Mouse (Mus musculus) T-helper 2 cell (primary cell): ENCODE data around the gene Acvrl1.
"Not testable (repeated sequence)": the region's sequence is repeated elsewhere in the genome, so short reads cannot be mapped to it uniquely, and the experiment has no call there.

Experiments used
- in situ Hi-C: fragments of 300-600 bp; cut with MboI, MseI; formaldehyde crosslinking; loops from one replicate; pipeline ENCODE4 v1.15.1; 2025; ENCODE audit warnings: high pct_unique_total_duplicates

The Acvrl1 gene

DNA sequence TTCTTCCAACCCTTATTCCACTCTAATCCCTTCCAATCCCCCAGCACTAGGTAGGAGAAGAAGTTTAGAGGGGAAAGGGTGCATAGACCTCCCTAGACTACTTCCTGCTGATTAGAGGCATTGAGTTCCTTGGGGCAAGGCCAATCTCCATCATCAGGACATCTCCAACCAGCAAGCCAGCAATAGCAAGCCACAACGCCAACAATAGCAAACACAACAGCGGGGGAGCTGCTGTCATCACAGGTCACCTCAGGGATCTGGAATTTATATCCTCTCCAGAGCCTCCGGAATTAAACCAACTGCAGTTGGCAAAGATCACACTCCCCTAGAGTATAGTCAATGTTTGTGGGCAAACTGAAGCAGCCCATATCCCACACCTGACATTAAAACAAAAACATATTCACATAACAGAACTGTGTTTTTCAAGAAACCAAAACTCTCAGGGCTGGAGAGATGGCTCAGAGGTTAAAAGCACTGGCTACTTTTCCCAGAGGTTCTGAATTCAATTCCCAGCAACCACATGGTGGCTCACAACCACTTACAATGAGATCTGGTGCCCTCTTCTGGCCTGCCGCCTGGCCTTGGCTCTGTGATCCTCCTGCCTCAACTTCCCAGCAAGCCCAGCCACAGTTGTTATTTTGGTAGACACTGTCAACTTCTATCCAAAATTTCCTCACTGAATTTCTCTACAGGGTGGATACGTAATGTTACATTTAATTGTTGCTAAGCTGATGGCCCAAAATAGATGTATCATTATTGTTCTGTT, 20.2 kb upstream of the Acvrl1 start:
- in situ Hi-C loops, result no loop called here

DNA sequence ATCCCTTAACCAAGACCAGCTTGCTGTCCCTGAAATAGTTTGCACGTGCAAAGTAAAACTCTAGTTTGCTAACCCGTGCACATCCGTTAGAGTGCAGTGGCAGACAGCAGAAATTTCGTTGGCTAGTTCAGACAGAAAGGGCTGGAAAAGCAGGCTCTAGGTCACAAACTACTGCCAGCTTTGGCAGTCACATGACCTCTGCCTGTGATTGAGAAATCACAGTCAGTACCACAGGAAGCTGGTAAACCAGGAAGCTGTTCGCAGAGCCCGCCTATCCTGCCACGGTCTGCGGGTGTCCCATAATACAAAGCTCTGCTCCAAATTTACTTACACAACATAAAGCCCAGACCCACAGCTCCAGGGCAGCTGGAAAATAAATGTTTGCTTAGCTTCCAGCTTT, 15.1 kb upstream of the Acvrl1 start:
- in situ Hi-C loops, result no loop called here

DNA sequence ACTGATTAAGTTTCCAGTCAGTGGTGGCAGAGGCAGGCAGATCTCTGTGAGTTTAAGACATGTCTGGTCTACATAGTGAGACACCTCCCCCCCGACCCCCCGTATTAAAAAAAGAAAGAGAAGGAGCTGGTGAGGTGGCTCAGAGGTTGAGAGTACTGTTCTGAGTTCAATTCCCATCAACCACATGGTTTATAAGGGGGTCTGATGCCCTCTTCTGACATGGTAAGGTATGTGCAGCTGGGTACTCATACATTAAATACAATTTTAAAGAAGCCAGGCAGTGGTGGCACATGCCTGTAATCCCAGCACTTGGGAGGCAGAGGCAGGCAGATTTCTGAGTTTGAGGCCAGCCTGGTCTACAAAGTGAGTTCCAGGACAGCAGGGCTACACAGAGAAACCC, 14.5 kb upstream of the Acvrl1 start:
- in situ Hi-C loops, result not testable (repeated sequence)

DNA sequence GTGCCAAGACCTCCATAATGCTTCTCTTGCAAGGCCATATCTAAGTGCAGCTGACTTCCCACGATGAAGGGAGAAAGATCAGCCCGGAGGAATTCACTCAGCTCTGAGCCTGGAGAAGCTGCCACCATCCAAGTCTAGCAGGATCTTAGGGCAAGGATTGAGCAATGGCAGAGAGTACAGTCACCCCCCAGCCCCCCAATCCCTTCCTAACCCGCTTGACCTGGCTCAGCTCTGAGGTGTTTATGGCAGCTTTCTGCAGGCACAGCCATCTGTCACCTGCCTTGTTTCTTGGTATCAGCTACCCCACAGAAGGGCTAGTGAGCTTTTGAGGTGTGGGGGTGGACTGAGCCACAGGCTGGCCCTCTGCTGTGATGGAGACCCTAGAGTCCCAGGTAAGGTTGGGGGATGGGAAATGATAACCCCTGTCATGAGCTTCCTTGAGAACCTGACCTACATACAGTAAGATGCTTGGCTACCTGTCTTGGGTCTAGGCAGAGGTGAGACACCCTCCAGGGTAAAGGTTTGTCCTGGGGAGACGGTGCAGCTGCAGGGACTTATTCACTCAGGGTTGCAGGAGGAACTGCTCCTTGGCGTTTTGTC, 12.7 kb upstream of the Acvrl1 start, which contains the start of gene Ankrd33:
TSS of gene Ankrd33 (plus strand) at position 245 of the 600 bp plus-strand sequence.
- in situ Hi-C loops, result no loop called here

DNA sequence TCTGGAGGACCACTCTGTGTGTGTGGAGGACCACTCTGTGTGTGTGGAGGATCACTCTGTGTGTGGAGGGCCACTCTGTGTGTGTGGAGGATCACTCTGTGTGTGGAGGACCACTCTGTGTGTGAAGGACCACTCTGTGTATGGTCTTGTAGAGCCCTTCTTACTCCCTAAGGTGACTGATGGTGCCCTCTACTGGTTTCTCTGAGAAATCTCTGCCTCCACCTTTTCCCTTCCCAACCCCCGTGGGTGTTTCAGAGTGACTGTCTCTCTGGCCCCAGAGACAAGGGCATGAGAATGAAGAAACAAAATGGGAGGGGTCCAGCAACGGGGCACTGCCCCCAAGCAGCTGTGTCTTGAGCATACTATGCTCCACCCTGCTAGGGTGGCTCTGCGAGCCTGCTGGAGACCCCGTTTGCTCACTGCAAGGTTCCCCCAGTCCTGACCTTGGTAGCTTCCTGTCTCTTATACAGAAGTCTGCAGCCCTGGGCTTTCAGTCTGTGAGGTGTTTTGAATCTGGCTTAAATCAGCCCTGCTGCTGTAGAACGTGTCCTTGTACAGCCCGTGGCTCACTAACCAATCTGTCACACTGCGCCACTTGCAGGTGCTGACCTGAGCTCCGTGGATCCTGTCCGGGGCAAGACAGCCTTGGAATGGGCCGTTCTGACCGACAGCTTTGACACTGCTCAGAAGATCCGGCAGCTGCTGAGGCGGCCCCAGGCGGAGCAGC, 9.8 kb upstream of the Acvrl1 start:
- in situ Hi-C loops, result no loop called here

DNA sequence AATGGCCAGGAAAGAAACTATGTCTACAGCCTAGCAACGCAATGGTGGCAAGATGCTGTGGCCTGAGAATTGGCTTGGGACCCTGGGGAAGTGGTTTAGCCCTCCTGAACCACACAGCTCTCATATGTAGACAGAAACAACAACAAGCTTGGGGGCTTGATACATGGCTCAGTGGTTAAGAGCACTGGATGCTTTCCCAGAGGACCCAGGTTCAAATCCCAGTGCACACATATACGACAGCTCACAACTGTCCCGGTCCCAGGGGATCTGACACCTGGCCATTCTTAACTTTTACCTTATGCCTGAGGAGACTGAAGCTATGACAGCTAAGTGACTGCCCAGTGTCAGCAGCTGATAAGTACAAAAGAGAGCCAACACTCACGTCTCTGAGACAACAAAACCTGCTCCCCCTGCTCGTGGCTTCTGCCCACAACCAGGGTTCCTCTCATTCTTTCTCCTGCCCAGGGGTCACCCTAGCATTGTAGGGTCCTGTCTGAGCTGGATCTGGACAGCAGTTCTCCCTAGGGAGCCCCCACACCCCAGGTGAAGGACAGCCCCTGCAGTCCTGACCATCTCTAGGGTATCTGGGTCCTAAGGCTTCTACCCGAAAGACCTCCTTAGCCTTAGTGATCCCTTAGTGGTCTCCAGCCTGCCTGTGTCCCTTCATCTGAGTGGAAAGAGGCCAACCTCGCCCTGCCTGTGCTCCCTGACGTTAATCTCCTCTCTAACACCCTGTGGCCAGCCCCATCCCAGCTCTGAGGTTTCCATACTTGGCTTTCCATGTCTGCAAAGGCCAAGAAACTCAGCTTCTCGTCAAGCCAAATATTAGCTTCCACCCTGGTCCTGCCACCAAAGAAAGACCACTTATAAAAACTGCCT, 6.7 kb upstream of the Acvrl1 start:
- in situ Hi-C loops, result no loop called here

DNA sequence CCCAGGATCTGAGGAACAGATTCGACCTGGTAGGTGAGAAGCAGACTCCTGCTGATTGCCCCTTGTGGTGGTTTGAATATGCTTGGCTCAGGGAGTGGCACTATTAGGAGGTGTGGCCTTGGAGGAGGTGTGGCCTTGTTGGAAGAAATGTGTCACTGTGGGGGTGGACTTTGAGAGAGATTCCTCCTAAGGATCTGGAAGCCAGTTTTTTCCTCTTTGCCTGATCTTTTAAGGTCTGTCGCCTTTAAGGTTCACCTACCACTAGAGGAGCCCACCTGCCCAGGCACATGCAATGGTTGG, 6.1 kb upstream of the Acvrl1 start:
- in situ Hi-C loops, result no loop called here

DNA sequence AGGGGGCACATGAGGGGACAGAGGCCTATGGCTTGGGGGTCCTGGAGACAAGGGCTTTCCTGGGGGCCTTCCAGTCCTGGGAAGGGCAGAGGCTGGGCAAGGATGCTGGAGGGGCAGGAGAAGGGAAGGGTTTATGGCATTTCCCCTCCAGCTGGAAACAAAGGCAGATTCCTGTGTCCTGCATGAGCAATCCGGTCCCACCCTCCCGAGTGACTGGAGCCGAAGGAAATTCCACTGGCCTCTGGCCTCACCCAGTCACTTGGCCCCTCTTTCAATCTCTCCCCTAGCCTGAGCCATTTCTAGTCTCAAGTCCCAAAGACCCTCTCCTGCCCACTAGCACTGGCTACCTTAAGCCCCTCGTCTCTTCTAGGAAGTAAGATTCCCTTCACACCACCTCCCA, 5.1 kb upstream of the Acvrl1 start:
- in situ Hi-C loops, result no loop called here

DNA sequence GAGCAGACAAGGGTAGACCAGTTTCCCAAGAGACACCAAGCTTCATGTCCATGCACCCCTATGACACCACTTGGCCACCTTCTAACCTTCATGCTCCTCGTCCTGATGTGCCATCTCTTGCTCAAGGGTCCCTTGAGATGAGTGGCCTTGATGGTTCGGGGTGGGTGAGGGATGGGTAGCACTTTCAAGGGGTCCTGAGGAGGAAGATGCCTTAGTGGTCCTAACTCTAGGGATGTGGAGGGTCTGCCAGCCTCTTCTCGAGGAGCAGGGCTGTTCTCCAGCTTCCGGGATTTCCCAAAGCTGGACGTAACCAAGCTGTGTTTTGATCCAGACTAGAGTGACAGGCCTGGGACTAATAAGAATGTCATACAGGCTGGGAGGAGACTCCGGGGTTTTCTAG, 2.8 kb upstream of the Acvrl1 start:
- in situ Hi-C loops, result no loop called here

DNA sequence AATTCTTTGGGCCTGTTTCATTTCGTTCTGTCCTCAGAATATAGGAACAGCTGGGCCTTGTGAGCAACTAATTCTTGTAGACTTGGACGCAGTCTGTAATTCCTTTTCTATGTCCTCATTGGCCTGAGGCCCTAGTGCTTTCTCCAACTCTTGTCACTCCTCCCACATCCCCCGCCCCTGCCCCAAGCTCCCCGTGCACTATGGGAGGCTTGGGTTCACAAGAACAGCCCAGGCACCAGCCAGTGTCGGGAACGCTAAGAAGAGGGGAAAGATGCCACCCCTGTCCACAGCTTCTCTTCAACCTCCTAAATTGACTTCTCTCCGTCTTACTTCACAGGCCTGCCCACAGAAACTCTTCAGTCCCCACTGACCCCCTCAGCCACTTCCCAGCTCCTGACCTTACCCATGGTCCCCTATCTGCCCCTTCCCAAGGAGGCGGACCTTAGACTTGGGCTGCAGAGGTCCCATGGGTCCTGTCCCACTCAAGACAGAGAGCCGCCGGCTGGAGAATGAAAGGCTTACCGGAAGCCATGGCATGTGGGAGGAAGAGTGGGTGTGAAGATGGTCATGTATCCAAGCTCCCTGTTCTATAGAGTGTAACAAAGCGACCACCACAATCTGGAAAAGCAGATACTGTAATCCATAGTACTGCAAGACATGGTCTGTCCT, 1.3 kb upstream of the Acvrl1 start:
- in situ Hi-C loops, result no loop called here

DNA sequence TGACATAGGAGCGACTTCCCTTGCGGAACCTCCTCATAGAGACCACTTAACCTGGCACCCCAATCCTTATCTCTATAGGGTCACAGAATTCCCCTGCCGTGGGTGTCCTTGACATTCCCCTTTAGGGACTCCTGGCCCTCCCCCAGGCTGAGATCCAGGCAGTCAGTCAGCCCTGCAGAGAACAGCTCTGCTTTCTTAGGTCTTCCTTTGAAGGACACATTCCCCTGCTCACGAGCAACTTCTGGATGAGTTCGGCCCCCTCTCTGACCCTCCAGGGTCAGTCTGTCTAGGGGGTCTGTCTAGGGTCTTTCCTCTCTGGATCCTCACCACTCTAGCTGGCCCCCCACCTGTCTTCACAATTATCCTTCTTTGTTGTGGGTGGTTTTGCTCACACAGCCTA, 1.1 kb downstream of the Acvrl1 start:
- in situ Hi-C loops, result no loop called here

DNA sequence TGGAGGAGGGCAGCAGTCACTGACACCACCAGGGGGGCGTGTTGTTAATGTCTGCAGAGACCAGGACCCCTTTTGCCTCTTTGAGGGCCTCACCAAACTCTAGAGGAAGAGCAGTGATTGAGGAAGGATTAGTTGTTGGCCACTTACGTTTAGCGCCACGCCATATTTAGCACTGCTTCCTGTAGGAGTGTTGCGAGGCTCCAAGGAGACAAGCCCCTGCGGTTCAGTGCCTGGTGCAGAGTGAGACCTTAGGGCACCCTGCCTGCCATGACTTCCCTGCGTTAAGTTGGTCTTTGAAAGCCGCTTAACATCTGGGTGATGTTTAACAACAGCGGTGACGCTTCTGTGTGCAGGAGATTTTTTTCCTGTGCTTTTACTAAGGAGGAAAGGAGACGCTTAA, 3.2 kb downstream of the Acvrl1 start:
- in situ Hi-C loops, result no loop called here

DNA sequence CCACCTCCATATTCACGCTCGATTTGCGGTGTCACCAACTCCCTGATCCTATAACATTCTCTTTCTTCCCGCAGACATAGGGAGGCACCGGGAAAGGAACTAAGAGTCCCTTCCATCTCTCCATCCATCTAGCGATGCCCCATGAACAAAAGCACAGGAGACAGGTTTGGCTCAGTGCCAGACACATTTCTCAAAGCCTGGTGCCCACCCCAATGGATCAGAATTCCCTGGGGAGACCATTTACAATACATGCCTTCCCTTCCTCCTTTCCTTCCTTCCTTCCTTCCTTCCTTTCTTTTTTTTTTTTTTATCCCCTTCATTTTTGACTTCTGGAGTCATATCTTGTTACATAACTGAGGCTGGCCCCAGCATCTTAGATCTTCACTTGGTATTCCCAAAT, 3.7 kb downstream of the Acvrl1 start:
- in situ Hi-C loops, result no loop called here

DNA sequence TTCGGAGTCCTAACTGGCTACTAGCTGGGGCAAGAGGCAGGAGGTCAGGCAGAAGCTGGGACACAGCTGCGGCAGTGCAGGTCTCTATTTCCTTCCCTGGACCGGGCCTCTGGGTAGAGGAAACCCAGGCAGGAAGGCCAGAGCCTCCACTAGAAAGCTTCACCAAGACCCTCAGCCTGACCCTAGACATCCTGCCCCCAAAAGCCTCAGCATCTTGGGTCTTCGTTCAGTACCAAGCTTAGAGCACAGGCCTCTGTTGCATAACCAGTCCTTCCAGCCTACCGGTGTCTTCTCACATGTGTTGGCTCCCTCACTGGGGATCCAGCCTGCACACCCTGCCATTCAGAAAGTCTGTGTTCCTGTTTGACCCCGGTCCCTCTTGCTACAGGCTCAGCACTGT, 4.4 kb downstream of the Acvrl1 start:
- in situ Hi-C loops, result no loop called here

DNA sequence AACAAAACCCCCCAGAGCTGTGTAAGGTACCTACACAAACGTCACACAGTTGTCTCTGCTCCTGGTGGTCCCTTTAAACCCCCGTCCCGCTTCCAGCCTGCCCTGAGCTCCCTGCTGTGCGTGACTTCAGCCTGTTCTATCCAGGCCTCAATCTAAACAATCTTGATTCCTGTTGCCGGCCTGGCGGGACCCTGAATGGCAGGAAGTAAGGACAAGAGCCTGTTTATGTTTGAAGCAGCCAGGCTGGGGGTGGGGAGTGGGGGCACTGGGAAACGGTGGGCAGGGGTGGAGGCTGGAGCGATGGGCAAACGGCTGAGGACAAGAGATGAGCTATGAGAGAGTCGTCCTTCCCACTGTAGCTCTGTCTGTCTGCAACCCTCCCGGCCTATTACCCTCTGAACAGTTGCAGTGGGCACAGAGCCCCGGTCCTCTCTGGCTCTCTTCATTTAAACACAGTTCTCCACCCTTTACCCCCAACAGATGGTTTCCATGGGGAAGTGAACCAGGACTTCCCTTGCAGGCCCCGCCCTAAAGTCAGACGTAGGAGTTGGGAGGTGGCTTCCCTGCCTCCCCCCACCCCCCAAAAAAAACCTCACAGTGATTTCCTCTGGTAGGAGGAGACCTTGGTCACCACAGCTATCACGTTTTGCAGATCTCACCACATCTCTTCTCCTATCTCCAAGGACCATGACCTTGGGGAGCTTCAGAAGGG, 5.8 kb downstream of the Acvrl1 start:
- in situ Hi-C loops, result no loop called here

DNA sequence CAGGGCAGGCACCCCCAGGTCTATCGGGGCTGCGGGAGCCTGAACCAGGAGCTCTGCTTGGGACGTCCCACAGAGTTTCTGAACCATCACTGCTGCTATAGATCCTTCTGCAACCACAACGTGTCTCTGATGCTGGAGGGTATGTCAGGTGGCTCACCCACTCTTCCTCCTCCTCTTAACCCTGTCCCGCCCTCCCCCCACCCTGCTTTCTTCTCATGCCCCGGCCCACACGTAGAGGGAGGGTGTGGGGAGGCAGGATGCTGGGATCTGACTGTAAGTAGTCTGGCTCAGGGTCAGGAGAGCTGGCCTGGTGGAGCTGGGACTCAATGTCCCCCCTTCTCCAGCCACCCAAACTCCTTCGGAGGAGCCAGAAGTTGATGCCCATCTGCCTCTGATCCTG, 7.1 kb downstream of the Acvrl1 start:
- in situ Hi-C loops, result no loop called here

DNA sequence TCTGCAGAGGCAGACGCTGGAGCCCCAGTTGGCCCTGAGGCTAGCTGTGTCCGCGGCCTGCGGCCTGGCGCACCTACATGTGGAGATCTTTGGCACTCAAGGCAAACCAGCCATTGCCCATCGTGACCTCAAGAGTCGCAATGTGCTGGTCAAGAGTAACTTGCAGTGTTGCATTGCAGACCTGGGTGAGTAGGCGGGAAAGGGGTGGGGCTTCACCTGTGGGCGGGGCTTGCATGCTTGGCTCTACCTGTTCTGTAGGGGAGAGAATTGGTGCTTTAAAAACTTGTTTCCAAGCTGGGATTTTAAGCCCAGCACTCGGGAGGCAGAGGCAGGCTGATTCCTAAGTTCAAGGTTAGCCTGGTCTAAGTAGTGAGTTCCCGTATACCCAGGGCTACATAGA, 9.1 kb downstream of the Acvrl1 start:
- in situ Hi-C loops, result no loop called here

DNA sequence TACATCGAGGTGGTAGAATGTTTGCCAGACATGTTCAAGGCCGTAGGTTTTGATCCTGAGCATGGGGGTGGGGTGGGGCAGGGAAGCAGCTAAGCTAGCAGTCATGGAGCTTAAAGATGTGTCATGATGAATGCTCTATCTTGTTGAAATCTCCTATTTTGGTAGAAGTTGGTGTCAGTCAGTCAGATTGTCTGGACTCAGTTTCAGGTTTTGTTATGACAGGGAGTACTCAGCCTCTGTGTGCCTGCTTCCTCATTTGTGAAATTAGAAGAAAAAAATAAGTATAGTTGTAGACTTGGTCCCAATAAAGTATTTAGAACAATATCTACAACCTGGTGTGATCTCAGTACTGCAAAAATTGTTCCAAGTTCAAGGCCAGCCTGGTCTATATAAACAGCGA, 10.4 kb downstream of the Acvrl1 start:
- in situ Hi-C loops, result no loop called here

DNA sequence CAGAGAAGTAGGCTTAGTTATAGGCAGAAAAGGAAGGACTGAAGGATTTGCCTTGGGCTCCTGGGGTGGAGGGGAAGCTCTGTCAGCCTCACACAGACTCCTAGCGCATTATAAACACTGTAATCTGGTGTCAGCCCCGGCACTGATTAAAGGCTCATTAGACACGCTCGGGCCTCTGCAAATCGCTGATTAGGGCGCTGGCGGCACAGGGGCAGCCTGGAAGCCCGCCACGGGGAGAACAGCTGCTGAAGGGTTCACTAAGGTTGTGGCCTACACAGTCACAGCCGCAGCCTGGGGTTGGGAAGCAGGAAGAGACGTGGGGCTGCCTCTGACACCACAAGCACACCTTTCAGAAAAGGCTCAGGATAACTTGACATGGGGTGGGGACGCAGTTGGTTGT, 11.6 kb downstream of the Acvrl1 start:
- in situ Hi-C loops, result no loop called here

DNA sequence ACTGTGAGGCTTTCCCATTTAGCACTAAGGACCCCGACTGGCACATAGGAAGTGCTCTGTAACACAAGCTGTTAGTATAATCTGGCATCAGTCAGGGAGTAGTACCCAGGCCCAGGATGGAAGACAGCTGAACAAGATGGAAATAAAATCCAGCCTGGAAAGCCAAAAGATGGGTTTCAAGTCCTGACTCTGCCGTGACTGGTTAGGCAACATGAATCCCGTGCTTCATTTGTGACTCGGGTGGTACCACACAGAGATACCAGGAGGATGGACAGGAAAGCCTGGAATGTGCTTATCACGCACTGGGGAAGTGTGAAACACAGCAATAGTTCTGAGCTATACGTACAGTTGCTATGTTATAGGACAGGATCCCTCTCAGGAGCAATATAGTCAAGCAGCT, 12.3 kb downstream of the Acvrl1 start:
- in situ Hi-C loops, result no loop called here

DNA sequence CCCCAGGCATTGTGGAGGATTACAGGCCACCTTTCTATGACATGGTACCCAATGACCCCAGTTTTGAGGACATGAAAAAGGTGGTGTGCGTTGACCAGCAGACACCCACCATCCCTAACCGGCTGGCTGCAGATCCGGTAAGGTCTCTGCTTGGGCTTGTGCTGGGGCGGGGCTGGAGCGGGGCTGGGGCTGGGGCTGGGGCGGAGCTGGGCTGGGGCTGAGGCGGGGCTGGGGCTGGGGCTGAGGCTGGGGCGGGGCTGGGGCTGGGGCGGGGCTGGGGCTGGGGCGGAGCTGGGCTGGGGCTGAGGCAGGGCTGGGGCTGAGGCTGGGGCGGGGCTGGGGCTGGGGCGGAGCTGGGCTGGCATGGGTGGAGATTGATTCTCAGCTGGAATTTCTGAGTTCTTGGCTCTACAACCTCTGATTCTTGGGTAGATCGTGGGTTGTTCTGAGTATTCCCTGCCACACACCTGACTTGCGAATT, 12.8 kb downstream of the Acvrl1 start:
- in situ Hi-C loops, result no loop called here
